Mouse (Mus musculus) kidney, adult 2 months (tissue): ENCODE data around the gene Zer1. TPM values are rescaled to one million over a fixed set of nuclear protein-coding genes. Genes with fewer than 3 reads are reported as not detected.
A peak's percentile ranks its signal among the peaks of the same experiment; 100 is the strongest.
"Not testable (repeated sequence)": the region's sequence is repeated elsewhere in the genome, so short reads cannot be mapped to it uniquely, and the experiment has no call there.

ENCODE experiments used
- DNase-seq: peaks from one replicate; pipeline ENCODE4 v3.0.0; 2021
- H3K27ac ChIP-seq: fragments of 200-500 bp; 2 replicates; pipeline ENCODE4 v1.5.1; 2012; ENCODE audit warnings: low read depth, low read length, control low read depth, inconsistent platforms; ENCODE audit not compliant: insufficient read depth
- H3K27me3 ChIP-seq: fragments of 200-500 bp; replicated peaks from 2 replicates; pipeline ENCODE4 v1.6.1; 2012; ENCODE audit warnings: mild to moderate bottlenecking, moderate library complexity, low read length, inconsistent platforms; ENCODE audit not compliant: control insufficient read depth, insufficient read depth
- H3K36me3 ChIP-seq: fragments of 200-500 bp; 2 replicates; pipeline ENCODE4 v1.6.1; 2012; ENCODE audit warnings: mild to moderate bottlenecking, moderate library complexity, low read length, inconsistent platforms; ENCODE audit not compliant: control insufficient read depth, insufficient read depth
- H3K4me1 ChIP-seq: fragments of 200-500 bp; 2 replicates; pipeline ENCODE4 v1.6.1; 2011; ENCODE audit warnings: low read length; ENCODE audit not compliant: control insufficient read depth, insufficient read depth
- H3K4me3 ChIP-seq: fragments of 200-500 bp; 2 replicates; pipeline ENCODE4 v1.5.1; 2011; ENCODE audit warnings: mild to moderate bottlenecking, low read depth, low read length, control low read depth; ENCODE audit not compliant: insufficient read depth
- CTCF ChIP-seq: fragments of 200-500 bp; conservative IDR thresholded peaks from 2 replicates; pipeline ENCODE4 v1.5.1; 2011; ENCODE audit warnings: low read depth, mild to moderate bottlenecking, control low read depth, low read length, moderate library complexity, mixed read lengths; ENCODE audit not compliant: insufficient read depth, insufficient read length
- POLR2A ChIP-seq: fragments of 200-500 bp; IDR thresholded peaks from one replicate; pipeline ENCODE4 v1.6.1; 2011; ENCODE audit warnings: low read depth, low read length, control low read depth
- WGBS: fragments of 180-500 bp; shearing (Covaris S2); methylation state at CpG from one replicate; pipeline ENCODE4 v1.1.7; 2018; 5-methylcytosine and 5-hydroxymethylcytosine counted together
- polyA plus RNA-seq: library from polyadenylated mRNA; depleted of rRNA; stranded (reverse); fragments of >200 nt; gene quantifications from 2 replicates; pipeline ENCODE4 v1.2.3, GENCODE M21; 2012

The Zer1 gene
- polyA plus RNA-seq, 1 experiment = 45.8 TPM

DNA sequence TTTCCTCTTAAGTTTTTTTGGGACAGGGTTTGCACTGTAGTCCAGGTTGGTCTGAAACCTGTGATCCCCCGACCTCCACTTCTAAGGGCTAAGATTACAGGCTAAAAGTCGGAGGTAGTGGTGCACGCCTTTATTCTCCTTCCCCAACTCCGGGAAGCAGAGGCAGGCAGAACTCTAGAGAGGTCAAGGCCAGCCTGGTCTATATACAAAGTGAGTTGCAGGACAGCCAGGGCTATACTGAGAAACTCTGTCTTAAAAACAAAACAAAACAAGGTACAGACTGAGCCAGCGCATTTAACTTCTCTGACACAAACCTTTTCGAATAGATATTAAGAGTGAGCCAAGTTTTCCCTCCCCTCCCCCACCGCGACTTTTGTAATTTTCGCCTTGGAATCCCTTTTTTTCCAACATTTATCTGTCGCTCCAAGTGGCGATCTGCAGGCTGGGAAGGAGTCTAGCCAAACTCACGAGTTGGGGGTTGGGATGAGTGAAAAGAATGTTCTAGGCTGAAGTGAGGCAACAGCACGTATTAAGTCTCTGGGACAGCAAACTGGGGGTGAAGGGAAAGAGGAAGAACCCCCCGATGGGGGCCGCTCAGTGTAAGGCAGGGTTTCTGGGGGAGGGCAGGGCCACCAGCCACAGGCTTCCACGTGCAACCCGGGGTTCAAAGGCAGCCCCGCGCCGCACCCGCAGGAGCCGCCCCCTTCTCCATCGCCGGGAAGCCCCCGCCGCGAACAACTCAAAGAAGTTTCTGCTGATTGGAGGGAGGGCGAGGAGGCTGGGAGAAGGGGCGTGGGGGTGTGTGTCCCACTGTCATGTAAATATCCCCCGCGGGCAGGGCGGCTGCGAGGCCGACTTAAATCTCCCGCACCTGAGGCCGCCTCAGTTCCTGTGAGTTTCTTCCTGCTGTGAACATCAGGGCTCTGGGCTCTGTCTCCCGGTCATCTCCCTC, 62.9 kb downstream of the Zer1 start:
- WGBS = 10% methylated on average over 36 of the region's 37 CpGs
- TF ChIP-seq POLR2A (no peak), CTCF (no peak)
- peak overlapping the region; percentile 64 for H3K4me3 ChIP-seq
- peak overlapping the region; percentile 76 for H3K27ac ChIP-seq
- H3K4me1 ChIP-seq = peaks cover 12% of the 10 kb centered on the region
- peak; percentile 42 for DNase-seq
- no peaks in the 10 kb centered on the region for H3K27me3 ChIP-seq
- H3K36me3 ChIP-seq = no peaks in the 10 kb centered on the region

DNA sequence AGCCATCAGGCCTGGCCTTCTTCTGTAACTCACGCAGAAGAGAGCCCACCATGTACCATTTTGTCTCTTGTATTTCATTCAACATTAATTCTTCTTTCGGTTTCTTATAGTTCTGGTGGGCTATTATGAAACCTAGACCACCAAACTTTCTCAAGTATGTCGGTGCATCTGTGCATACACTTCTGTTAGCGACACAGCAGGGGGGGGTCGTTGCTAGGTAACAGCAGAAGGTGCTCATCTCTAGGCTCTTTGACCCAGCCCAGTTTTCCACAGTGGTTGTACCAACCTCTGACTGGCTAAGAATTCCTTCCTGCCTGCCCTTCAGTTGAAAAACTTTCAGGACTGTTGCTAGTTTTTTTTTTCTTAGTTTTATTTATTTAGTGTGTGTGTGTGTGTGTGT, 66.0 kb downstream of the Zer1 start:
- Histone ChIP-seq H3K27me3 (no peaks in the 10 kb centered on the region), H3K4me3 (no peak overlapping the region), H3K27ac (no peak overlapping the region), H3K4me1 (peaks cover 10% of the 10 kb centered on the region), H3K36me3 (no peaks in the 10 kb centered on the region)
- DNase-seq = no peak
- 69% methylated on average over 5 of the region's 5 CpGs for WGBS
- TF ChIP-seq POLR2A (no peak), CTCF (no peak)

DNA sequence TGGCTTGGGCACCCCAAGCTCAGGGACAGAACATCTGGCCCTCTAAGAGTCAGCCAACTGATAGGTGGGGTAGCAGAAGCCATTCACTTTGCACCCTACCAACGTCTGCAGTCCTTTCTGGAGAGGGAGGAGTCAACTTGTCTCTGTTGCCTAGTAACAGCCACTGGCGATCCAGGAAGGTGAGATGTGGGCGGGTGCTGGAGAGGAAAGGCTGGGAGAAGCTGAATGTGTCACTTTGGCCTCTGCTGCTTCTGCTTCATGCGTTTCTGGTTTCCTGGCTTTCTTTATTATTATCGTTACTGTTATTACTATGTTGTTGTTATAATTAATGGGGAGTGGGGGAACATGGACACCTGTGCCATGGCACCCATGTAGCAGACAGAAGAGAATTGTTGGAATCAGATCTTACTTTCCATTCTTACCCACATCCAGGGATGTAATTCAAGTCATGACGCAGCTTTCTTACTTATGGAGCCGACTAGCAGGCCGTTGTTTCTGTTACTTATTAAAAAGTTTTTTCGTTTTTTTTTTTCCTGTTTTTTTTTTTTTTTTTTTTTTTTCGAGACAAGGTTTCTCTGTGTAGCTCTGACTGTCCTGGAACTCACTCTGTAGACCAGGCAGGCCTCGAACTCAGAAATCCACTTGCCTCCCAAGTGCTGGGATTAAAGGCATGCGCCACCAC, 67.0 kb downstream of the Zer1 start, which contains the start of gene Set:
Set (plus strand) TSS at position 156 of the 682 bp plus-strand sequence.
- H3K4me3 ChIP-seq = no peak within 1 kb of the TSS
- peak; percentile 33 for DNase-seq
- no peak for TF ChIP-seq CTCF
- no peak for TF ChIP-seq POLR2A
- no peaks in the 10 kb centered on the region for H3K36me3 ChIP-seq
- WGBS = 39% methylated on average over 12 of the region's 12 CpGs
- no peak within 1 kb of the TSS for H3K27ac ChIP-seq
- peaks cover 5% of the 10 kb centered on the region; the same call in 1 of the 2 replicates for H3K4me1 ChIP-seq
- no peaks in the 10 kb centered on the region for H3K27me3 ChIP-seq

DNA sequence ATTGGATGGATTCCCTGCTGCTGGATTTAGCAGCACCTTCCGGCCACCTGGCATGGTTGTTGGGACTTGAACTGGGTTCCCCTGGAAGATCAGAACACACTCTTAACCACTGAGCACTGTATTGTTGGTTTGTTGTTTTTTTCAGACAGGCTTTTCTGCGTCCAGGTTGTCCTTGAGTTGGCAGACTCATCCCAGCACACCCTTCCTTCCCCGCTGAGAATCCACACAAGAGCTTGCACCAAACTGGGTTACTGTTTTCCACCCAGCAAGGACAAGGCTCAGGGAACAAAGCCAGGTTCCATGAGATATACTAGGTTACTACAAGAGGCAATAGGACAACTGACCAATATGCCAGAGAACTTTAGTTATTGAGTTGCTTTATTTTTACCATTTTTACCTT, 67.6 kb downstream of the Zer1 start:
- TF ChIP-seq POLR2A (no peak), CTCF (no peak)
- WGBS = 82% methylated on average over 3 of the region's 3 CpGs
- Histone ChIP-seq H3K27ac (no peak overlapping the region), H3K4me3 (no peak overlapping the region), H3K4me1 (peaks cover 5% of the 10 kb centered on the region; the same call in 1 of the 2 replicates), H3K36me3 (no peaks in the 10 kb centered on the region), H3K27me3 (no peaks in the 10 kb centered on the region)
- DNase-seq = no peak

DNA sequence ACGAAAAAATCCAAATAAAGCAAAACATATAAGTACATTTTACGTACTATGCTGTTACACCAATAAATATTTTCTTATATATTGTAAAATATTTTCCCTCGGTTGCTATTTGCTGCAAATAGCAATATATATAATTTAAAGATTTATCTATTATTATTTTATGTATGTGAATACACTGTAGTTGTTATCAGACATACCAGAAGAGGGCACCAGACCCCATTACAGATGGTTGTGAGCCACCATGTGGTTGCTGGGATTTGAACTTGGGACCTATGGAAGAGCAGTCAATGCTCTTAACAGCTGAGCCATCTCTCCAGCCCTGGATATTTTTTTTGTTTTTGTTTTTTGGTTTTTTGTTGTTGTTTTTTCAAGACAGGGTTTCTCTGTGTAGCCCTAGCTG, 69.1 kb downstream of the Zer1 start:
- not testable (repeated sequence) for H3K36me3 ChIP-seq, H3K4me3 ChIP-seq, H3K27me3 ChIP-seq, H3K4me1 ChIP-seq, H3K27ac ChIP-seq, DNase-seq
- WGBS = 92% methylated on average over 3 of the region's 3 CpGs

DNA sequence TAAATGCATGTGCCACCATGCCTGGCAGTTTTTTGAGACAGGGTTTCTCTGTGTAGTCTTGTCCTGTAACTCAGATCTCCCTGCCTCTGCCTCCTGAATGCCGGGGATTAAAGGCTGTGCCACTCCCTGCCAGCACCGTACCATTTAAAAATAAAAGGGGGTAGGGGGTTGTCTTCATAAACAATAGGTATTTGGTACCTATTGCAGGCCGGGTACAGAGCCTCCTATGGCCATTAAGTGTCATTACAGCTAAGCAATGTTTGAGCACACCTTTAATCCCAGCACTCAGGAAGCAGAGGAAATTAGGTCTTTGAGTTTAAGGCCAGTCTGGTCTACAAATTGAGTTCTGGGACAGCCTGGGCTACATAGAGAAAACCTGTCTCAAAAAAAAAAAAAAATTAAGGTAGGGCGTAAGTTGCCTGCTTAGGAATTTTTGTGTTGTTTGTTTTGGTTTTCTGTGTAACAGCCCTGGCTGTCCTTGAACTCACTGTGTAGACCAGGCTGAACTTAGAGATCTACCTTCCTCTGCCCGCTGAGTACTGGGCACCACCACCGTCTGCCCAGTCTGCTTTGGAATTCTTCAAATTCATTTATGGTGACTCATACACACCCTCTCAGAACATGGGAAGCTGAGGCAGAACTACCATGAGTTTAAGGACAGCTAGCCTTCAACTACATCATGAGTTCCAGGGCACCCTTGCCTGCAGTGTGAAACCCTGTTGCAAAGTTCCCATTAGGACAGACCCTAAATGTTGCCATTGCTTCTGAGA, 72.2 kb downstream of the Zer1 start:
- Histone ChIP-seq H3K27me3 (no peaks in the 10 kb centered on the region), H3K4me3 (no peak overlapping the region), H3K27ac (no peak overlapping the region), H3K4me1 (no peaks in the 10 kb centered on the region; the same call in 1 of the 2 replicates), H3K36me3 (no peaks in the 10 kb centered on the region)
- TF ChIP-seq POLR2A (no peak), CTCF (no peak)
- no peak for DNase-seq
- WGBS = 41% methylated on average over 6 of the region's 6 CpGs
